9 mouse cellular contexts compared by ENCODE assay signal in genomic region chr12:13083337-13084054, GRCm38 (mm10).
A peak's percentile ranks its signal among the peaks of the same experiment; 100 is the strongest.
DNase-seq lines count a peak whose midpoint lies in the region; ATAC-seq and TF ChIP-seq lines count a peak whose summit lies in the region.
"Had no signal": no experiment of that assay in that cellular context is flagged by ENCODE, and none has a peak within 500 bp of the region (broad histone marks: within the 10 kb centered on the region; RNA-seq: fewer than 3 reads in every experiment).

No protein-coding gene starts in this region.

- no peak overlapping the region for H3K4me3 ChIP-seq in kidney, postnatal 0 days (replicated peaks; ENCODE audit: low read depth, low read length)
- no peak overlapping the region for H3K4me3 ChIP-seq in liver, embryonic 11.5 days (ENCODE audit: low read depth, low read length)
- H3K4me3 ChIP-seq: erythroblast, embryonic 14.5 days had no signal

- H3K9me3 ChIP-seq in kidney, postnatal 0 days (replicated peaks; ENCODE audit: low read length): no peaks in the 10 kb centered on the region
- H3K9me3 ChIP-seq in liver, embryonic 11.5 days (ENCODE audit: control insufficient read depth, low read length): no peaks in the 10 kb centered on the region

- no peak for TF ChIP-seq CTCF in kidney, postnatal 0 days (IDR thresholded peaks at IDR 0.05; ENCODE audit: low read depth)

- H3K27me3 ChIP-seq in kidney, postnatal 0 days (ENCODE audit: insufficient read depth, low read length): no peaks in the 10 kb centered on the region
- H3K27me3 ChIP-seq in liver, embryonic 11.5 days (replicated peaks; ENCODE audit: control insufficient read depth, insufficient read depth, low read length): no peaks in the 10 kb centered on the region

- H3K4me1 ChIP-seq in kidney, postnatal 0 days (replicated peaks; ENCODE audit: insufficient read depth, low read length): no peaks in the 10 kb centered on the region
- H3K4me1 ChIP-seq in liver, embryonic 11.5 days (replicated peaks; ENCODE audit: control insufficient read depth, insufficient read depth, low read length): no peaks in the 10 kb centered on the region

- no peak overlapping the region for H3K9ac ChIP-seq in kidney, postnatal 0 days (ENCODE audit: low read depth, low read length)
- no peak overlapping the region for H3K9ac ChIP-seq in liver, embryonic 11.5 days (ENCODE audit: low read depth, low read length)

- no peaks in the 10 kb centered on the region for H3K36me3 ChIP-seq in kidney, postnatal 0 days (ENCODE audit: insufficient read depth, low read length)
- H3K36me3 ChIP-seq in liver, embryonic 11.5 days (ENCODE audit: control insufficient read depth, insufficient read depth, low read length): no peaks in the 10 kb centered on the region

- peak; percentile 59 for ATAC-seq in kidney, postnatal 0 days (replicated peaks; ENCODE audit: low FRiP score, low read depth)
- no peak for ATAC-seq in liver, embryonic 11.5 days (replicated peaks; ENCODE audit: low FRiP score)

- no peak overlapping the region for H3K4me2 ChIP-seq in kidney, postnatal 0 days (ENCODE audit: low read length)
- no peak overlapping the region for H3K4me2 ChIP-seq in liver, embryonic 11.5 days

- 45% methylated on average over 8 of the region's 8 CpGs for WGBS in kidney, postnatal 0 days
- WGBS in liver, embryonic 11.5 days: 79% methylated on average over 8 of the region's 8 CpGs

- peak; percentile 15 for DNase-seq in adrenal gland, postnatal 10 days
- DNase-seq in adrenal gland, adult 8-10 months: no peak
- DNase-seq in lung, postnatal 4 days: peak; percentile 11 to 37
- no peak for DNase-seq in lung, postnatal 36 days
- DNase-seq in kidney, postnatal 0 days (ENCODE audit: low spot score): peak; percentile 47
- peak; percentile 43 for DNase-seq in right cerebral cortex, postnatal 14 days
- no peak for DNase-seq in liver, embryonic 11.5 days (ENCODE audit: low spot score)
- DNase-seq in adrenal gland, postnatal 36 days: no peak

- H3K27ac ChIP-seq in kidney, postnatal 0 days: no peak overlapping the region
- H3K27ac ChIP-seq in liver, embryonic 11.5 days (ENCODE audit: low read depth, low read length): no peak overlapping the region

Comparison
In these comparisons a context has a peak if more than half of its experiments do, and no peak if none do; other contexts are left out.
1. DNase-seq: peak in adrenal gland, postnatal 10 days (single experiment), lung, postnatal 4 days (2 of 2), kidney, postnatal 0 days (single experiment) and right cerebral cortex, postnatal 14 days (single experiment); none in adrenal gland, adult 8-10 months (single experiment), lung, postnatal 36 days (single experiment), liver, embryonic 11.5 days (single experiment) and adrenal gland, postnatal 36 days (0 of 2).